Mouse (Mus musculus) heart, embryonic 13.5 days (tissue): ENCODE measurements around the gene Clptm1l. TPM values are rescaled to one million over a fixed set of nuclear protein-coding genes. Genes with fewer than 3 reads are reported as not detected.

Source experiments
- ATAC-seq: fragments of 200-750 bp; cut with Nextera tagmentation; 2 replicates; pipeline ENCODE4 v1.8.0; 2017; ENCODE audit warnings: moderate TSS enrichment; ENCODE audit not compliant: insufficient number of reproducible peaks, low FRiP score, low TSS enrichment; ENCODE audit errors: extremely low read depth
- H3K27ac ChIP-seq: fragments of 300-500 bp; sonication (generic); replicated peaks from 2 replicates; pipeline ENCODE4 v1.5.1; 2015; ENCODE audit warnings: moderate library complexity, mild to moderate bottlenecking, inconsistent platforms
- H3K27me3 ChIP-seq: fragments of 300-500 bp; sonication (generic); replicated peaks from 2 replicates; pipeline ENCODE4 v1.6.1; 2015; ENCODE audit warnings: mild to moderate bottlenecking, inconsistent platforms
- H3K36me3 ChIP-seq: fragments of 300-500 bp; sonication (generic); 2 replicates; pipeline ENCODE4 v1.6.1; 2015; ENCODE audit warnings: mild to moderate bottlenecking, inconsistent platforms
- H3K4me1 ChIP-seq: fragments of 300-500 bp; sonication (generic); 2 replicates; pipeline ENCODE4 v1.6.1; 2015; ENCODE audit warnings: inconsistent platforms
- H3K4me2 ChIP-seq: fragments of 300-500 bp; sonication (generic); 2 replicates; pipeline ENCODE4 v1.6.1; 2015; ENCODE audit warnings: inconsistent platforms, mild to moderate bottlenecking, moderate library complexity
- H3K4me3 ChIP-seq: fragments of 300-500 bp; sonication (generic); 2 replicates; pipeline ENCODE4 v1.5.1; 2015; ENCODE audit warnings: moderate library complexity, mild to moderate bottlenecking, inconsistent platforms
- H3K9ac ChIP-seq: fragments of 300-500 bp; sonication (generic); 2 replicates; pipeline ENCODE4 v1.6.1; 2015; ENCODE audit warnings: inconsistent platforms, mild to moderate bottlenecking, moderate library complexity
- H3K9me3 ChIP-seq: fragments of 300-500 bp; sonication (generic); 2 replicates; pipeline ENCODE4 v1.6.1; 2016; ENCODE audit warnings: inconsistent platforms
- WGBS: fragments of 180-500 bp; shearing (Covaris S2); methylation state at CpG from one replicate; pipeline ENCODE4 v1.1.7; 2015; ENCODE audit warnings: mixed read lengths; 5-methylcytosine and 5-hydroxymethylcytosine counted together
- polyA plus RNA-seq: library from polyadenylated mRNA; unstranded; fragments of >200 nt; fragmentation: Nextera tagmentation; extraction: Ambion mirVana; gene quantifications from 2 replicates; pipeline ENCODE4 v1.2.1, GENCODE M21; 2015

The Clptm1l gene
- polyA plus RNA-seq, 1 experiment from 2014 or later, result 93.5 TPM

- Histone ChIP-seq H3K36me3 (no peaks in the 10 kb centered on the region), H3K9me3 (no peaks in the 10 kb centered on the region), H3K4me3 (no peak overlapping the region), H3K4me2 (no peak overlapping the region), H3K27me3 (peaks cover 14% of the 10 kb centered on the region; the same call in 1 of the 2 replicates), H3K4me1 (no peaks in the 10 kb centered on the region), H3K27ac (no peak overlapping the region), H3K9ac (no peak overlapping the region)
- 67% methylated on average over 2 of the region's 2 CpGs for whole genome bisulfite sequencing
- ATAC-seq, result no peak
Measured at GRCm38 (mm10) chr13:73660163-73660695, 56.4 kb downstream of the Clptm1l start.

Other genes with a start within 250 kb of the Clptm1l start
- gene Lpcat1, start 136.8 kb upstream of the Clptm1l start, polyA plus RNA-seq, result 16.0 and 19.0 TPM in 2 replicates
- 0.20 TPM in 1 of 2 replicates, not detected in the other for gene Slc6a3, start 67.3 kb upstream of the Clptm1l start, polyA plus RNA-seq
- gene Tert, start 22.9 kb downstream of the Clptm1l start, polyA plus RNA-seq, result 2.1 and 2.4 TPM in 2 replicates
- not detected in 2 replicates for gene Slc6a18, start 74.0 kb downstream of the Clptm1l start, polyA plus RNA-seq
- not detected in 2 replicates for gene Slc6a19, start 100.9 kb downstream of the Clptm1l start, polyA plus RNA-seq
- 31.6 and 32.1 TPM in 2 replicates for gene Slc12a7, start 129.1 kb downstream of the Clptm1l start, polyA plus RNA-seq
- gene Nkd2, start 243.6 kb downstream of the Clptm1l start, polyA plus RNA-seq, result 3.4 and 3.9 TPM in 2 replicates